Mouse (Mus musculus) midbrain, embryonic 16.5 days (tissue): ENCODE results near the gene Paxip1. TPM values are rescaled to one million over a fixed set of nuclear protein-coding genes. Genes with fewer than 3 reads are reported as not detected.

Experiments
- ATAC-seq: fragments of 200-750 bp; cut with Nextera tagmentation; 2 replicates; pipeline ENCODE4 v1.8.0; 2017; ENCODE audit warnings: moderate TSS enrichment
- H3K27ac ChIP-seq: fragments of 300-500 bp; sonication (generic); 2 replicates; pipeline ENCODE4 v1.5.1; 2014; ENCODE audit warnings: mild to moderate bottlenecking, low read length, mixed read lengths
- H3K27me3 ChIP-seq: fragments of 300-500 bp; sonication (generic); 2 replicates; pipeline ENCODE4 v1.6.1; 2014; ENCODE audit warnings: low read depth, low read length, mixed read lengths; ENCODE audit not compliant: control insufficient read depth, insufficient read depth
- H3K36me3 ChIP-seq: fragments of 300-500 bp; sonication (generic); 2 replicates; pipeline ENCODE4 v1.6.1; 2014; ENCODE audit warnings: mild to moderate bottlenecking, low read length, moderate library complexity, mixed read lengths; ENCODE audit not compliant: control insufficient read depth, insufficient read depth
- H3K4me1 ChIP-seq: fragments of 300-500 bp; sonication (generic); 2 replicates; pipeline ENCODE4 v1.6.1; 2014; ENCODE audit warnings: mild to moderate bottlenecking, low read length, mixed read lengths; ENCODE audit not compliant: control insufficient read depth, insufficient read depth
- H3K4me2 ChIP-seq: fragments of 300-500 bp; sonication (generic); 2 replicates; pipeline ENCODE4 v1.6.1; 2014; ENCODE audit warnings: mild to moderate bottlenecking, low read length, mixed read lengths
- H3K4me3 ChIP-seq: fragments of 300-500 bp; sonication (generic); 2 replicates; pipeline ENCODE4 v1.5.1; 2014; ENCODE audit warnings: low read depth, mild to moderate bottlenecking, low read length, moderate library complexity, mixed read lengths
- H3K9ac ChIP-seq: fragments of 300-500 bp; sonication (generic); 2 replicates; pipeline ENCODE4 v1.6.1; 2014; ENCODE audit warnings: low read depth, low read length, mixed read lengths
- H3K9me3 ChIP-seq: fragments of 300-500 bp; sonication (generic); replicated peaks from 2 replicates; pipeline ENCODE4 v1.6.1; 2014; ENCODE audit warnings: mild to moderate bottlenecking, low read length, mixed read lengths; ENCODE audit not compliant: control insufficient read depth, poor library complexity, severe bottlenecking
- WGBS: fragments of 180-500 bp; shearing (Covaris S2); extraction: QIAGEN DNeasy Blood & Tissue Kit; methylation state at CpG from one replicate; pipeline ENCODE4 v1.1.7; 2014; 5-methylcytosine and 5-hydroxymethylcytosine counted together
- polyA plus RNA-seq: library from polyadenylated mRNA; unstranded; fragments of >200 nt; fragmentation: Nextera tagmentation; extraction: Ambion mirVana; gene quantifications from 2 replicates; pipeline ENCODE4 v1.2.1, GENCODE M21; 2015

The Paxip1 gene
- polyA plus RNA-seq, 1 experiment from 2014 or later: 28.7 TPM

DNA sequence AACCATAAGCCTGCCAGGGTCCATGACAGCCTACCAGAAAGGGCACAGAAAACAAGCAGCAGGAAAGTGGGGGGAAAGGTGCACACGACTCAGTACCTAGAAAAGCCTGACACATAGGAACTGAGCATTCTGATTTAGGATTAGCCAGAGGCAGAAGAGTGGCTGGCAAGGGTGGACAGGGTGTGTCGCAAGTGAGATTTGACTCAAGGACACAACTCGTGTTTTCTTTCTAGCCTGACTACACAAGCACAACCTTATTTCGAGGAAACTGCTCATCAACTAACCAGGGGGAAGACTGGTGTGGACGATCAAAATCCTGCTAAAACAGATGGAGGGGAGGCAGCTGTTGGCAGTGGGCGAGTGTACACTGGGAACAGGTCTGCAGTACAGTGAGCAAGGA, 52.3 kb downstream of the Paxip1 start:
- Histone ChIP-seq H3K4me1 (no peaks in the 10 kb centered on the region), H3K4me3 (no peak overlapping the region), H3K36me3 (peaks cover 10% of the 10 kb centered on the region), H3K9ac (no peak overlapping the region), H3K4me2 (no peak overlapping the region), H3K27ac (no peak overlapping the region), H3K9me3 (no peaks in the 10 kb centered on the region; the same call in 1 of the 2 replicates), H3K27me3 (no peaks in the 10 kb centered on the region)
- ATAC-seq: no peak
- WGBS: 89% methylated on average over 6 of the region's 6 CpGs

DNA sequence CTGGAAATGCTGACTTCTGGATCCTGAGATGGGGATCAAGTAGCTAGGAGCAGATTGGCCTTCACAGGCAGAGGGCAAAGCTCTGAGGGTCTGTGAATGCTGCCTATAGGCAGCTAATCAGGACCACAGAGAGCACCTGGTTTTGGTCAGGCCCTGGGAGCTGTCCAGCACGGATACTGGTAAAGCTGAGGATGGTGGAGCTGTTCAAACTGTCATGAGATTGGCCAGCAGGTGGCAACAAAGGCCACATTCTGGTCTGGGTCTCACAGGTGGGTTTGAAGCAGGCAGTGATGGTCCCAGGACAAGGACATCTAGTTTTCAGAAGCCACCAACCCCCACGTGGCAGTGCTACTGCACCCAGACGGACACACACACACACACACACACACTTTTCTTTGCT, 54.3 kb downstream of the Paxip1 start:
- no peaks in the 10 kb centered on the region; the same call in 1 of the 2 replicates for H3K36me3 ChIP-seq
- H3K4me2 ChIP-seq: no peak overlapping the region
- no peaks in the 10 kb centered on the region; the same call in 1 of the 2 replicates for H3K9me3 ChIP-seq
- no peak overlapping the region for H3K27ac ChIP-seq
- ATAC-seq: peak; percentile 43; the same call in 1 of the 2 replicates
- H3K4me1 ChIP-seq: peaks cover 4% of the 10 kb centered on the region
- 16% methylated on average over 3 of the region's 3 CpGs for WGBS
- no peaks in the 10 kb centered on the region for H3K27me3 ChIP-seq
- no peak overlapping the region for H3K9ac ChIP-seq
- H3K4me3 ChIP-seq: no peak overlapping the region

DNA sequence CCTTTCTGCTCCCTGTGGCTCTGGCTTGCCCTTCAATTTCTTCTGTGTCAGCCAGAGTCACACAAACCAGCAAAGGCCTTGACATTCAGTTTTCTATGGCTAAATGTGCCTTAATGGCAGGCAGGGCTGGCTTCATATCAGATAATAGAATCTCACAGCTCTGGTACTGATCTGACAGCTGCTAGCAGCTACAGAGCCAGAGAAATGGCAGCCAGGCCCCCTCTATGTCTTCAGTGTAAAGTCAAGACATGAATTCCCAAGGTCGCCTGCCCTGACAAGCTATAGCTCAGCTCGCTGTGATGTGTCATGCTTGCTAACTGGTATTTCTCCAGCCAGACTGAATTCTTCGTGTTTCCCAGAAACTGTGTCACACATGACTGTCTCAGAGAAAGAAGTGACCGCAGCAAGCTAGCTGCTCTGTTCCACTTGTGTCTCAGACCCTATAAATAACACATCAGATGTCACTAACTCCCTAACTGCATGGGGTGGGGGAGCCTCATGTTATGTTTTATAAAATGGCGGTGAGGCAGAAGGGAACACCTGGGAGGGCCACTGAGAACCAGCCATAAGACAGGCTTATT, 59.1 kb downstream of the Paxip1 start:
- H3K27me3 ChIP-seq: no peaks in the 10 kb centered on the region
- H3K36me3 ChIP-seq: peaks cover 4% of the 10 kb centered on the region; the same call in 1 of the 2 replicates
- no peak overlapping the region for H3K9ac ChIP-seq
- H3K4me1 ChIP-seq: peaks cover 4% of the 10 kb centered on the region
- no peak overlapping the region for H3K4me2 ChIP-seq
- no peak overlapping the region for H3K4me3 ChIP-seq
- peak overlapping the region; percentile 40 for H3K27ac ChIP-seq
- H3K9me3 ChIP-seq: no peaks in the 10 kb centered on the region; the same call in 1 of the 2 replicates
- peak; percentile 34; the same call in 1 of the 2 replicates for ATAC-seq
- 61% methylated on average over 5 of the region's 5 CpGs for WGBS

DNA sequence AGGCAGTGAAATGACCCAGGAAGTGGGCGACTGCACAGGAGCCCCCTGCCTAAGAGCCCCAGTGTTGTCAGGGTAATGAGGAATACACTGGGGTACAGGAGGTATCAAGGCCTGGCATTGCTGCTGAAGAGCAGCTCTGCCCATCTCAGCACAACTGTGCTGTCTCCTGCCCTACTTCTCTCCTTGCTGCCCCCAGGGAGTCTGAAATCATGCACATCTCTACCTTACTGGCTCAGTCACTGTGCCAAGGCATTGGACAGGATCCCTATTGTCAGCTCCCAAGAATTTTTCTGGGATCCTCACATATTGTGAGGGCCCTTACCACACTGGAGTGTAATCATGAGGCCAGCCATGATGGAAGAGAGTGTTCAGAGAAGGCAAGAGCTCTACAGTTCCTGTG, 60.1 kb downstream of the Paxip1 start:
- no peak for ATAC-seq
- no peak overlapping the region for H3K4me2 ChIP-seq
- peaks cover 4% of the 10 kb centered on the region for H3K4me1 ChIP-seq
- H3K9ac ChIP-seq: no peak overlapping the region
- 86% methylated on average over 1 of the region's 1 CpGs for WGBS
- peaks cover 10% of the 10 kb centered on the region for H3K36me3 ChIP-seq
- H3K27ac ChIP-seq: no peak overlapping the region
- H3K4me3 ChIP-seq: no peak overlapping the region
- H3K9me3 ChIP-seq: no peaks in the 10 kb centered on the region; the same call in 1 of the 2 replicates
- no peaks in the 10 kb centered on the region for H3K27me3 ChIP-seq

DNA sequence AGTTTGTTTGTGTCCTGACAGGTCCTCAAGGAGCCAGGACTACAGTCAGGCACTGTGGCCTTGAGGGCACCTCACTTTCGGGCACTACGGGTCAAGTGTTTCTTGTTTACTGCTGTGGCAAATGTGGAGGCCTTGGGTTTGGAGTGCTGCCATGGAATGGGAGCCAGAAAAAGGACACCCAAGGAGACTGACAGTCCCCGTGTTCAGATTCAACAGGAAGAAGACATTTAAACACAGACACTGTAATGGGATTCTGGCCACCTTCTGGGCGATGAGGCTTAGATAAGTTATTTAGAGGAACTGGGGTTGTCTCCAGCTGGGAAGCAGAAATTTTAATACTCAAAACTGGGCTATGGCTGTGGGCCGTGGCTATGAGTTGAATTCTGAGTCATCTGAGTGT, 60.8 kb downstream of the Paxip1 start:
- Histone ChIP-seq H3K4me3 (no peak overlapping the region), H3K9ac (no peak overlapping the region), H3K36me3 (peaks cover 18% of the 10 kb centered on the region), H3K27ac (no peak overlapping the region), H3K4me2 (no peak overlapping the region), H3K4me1 (peaks cover 4% of the 10 kb centered on the region), H3K27me3 (no peaks in the 10 kb centered on the region), H3K9me3 (no peaks in the 10 kb centered on the region; the same call in 1 of the 2 replicates)
- ATAC-seq: no peak
- WGBS: 71% methylated on average over 5 of the region's 5 CpGs

DNA sequence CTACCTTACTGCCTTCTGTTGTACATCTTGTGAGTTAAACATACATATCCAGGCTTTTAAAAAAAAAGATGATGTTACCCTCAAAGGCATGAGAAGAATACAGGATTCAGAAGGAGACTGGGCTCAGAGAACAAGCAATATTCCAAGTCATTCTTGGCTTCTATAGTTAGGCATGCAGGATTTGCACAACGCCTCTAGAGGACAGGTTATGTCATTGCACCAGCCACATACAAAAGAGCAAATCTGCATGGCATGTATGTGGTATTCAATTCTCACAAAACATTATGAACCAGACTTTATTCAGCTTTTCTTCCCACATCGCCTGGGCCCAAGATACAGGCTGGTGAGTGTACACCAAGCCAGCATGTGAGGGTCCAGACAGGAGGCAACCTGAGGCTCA, 67.0 kb downstream of the Paxip1 start:
- Histone ChIP-seq H3K27me3 (no peaks in the 10 kb centered on the region), H3K27ac (no peak overlapping the region), H3K4me3 (no peak overlapping the region), H3K9me3 (no peaks in the 10 kb centered on the region), H3K9ac (no peak overlapping the region), H3K36me3 (peaks cover 22% of the 10 kb centered on the region), H3K4me1 (no peaks in the 10 kb centered on the region), H3K4me2 (no peak overlapping the region)
- 42% methylated on average over 2 of the region's 2 CpGs for WGBS
- no peak for ATAC-seq

DNA sequence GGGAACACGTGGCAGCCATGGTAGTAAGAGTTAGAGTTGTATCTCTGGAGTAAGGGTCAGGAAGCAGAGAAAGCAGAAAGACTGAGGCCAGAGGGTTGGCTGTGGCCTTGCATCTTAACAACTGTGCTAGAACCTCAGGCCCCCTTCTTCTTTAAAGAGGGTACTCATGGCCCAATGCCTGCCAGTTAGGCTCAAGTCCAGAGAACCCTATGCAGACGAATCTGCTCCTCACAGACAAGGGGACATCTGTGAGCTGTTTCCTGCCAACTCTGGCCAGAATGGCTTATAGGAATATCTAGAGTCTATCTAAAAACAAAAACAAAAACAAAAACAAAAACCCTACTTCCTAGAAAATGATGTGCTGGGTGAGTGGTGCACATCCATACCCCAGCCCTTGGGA, 72.2 kb downstream of the Paxip1 start:
- Histone ChIP-seq H3K4me1 (no peaks in the 10 kb centered on the region), H3K9ac (no peak overlapping the region), H3K9me3 (no peaks in the 10 kb centered on the region), H3K27ac (no peak overlapping the region), H3K4me3 (no peak overlapping the region), H3K36me3 (peaks cover 7% of the 10 kb centered on the region), H3K27me3 (no peaks in the 10 kb centered on the region), H3K4me2 (no peak overlapping the region)
- ATAC-seq: no peak
- WGBS: 74% methylated on average over 2 of the region's 2 CpGs

DNA sequence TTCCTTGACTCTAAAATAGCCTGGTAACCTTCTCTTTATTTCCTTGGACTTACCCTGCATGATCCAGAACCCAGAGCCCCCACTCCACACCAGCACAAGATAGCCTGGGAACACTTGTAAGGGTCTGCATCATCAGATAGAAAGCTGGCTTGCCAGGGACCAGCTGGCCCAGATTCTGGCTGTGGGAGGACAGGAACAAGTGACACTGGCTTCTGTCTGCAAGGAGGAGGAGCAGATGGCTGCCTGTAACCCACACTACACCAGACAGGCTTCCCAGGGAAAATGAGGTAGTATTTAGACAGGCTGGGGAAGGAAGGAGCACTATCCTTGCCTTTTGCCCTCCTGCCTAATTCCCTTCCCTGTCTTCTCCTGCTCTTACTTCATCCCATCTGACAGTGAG, 74.2 kb downstream of the Paxip1 start:
- H3K36me3 ChIP-seq: peaks cover 9% of the 10 kb centered on the region
- H3K27ac ChIP-seq: no peak overlapping the region
- H3K9ac ChIP-seq: no peak overlapping the region
- no peaks in the 10 kb centered on the region for H3K27me3 ChIP-seq
- H3K4me3 ChIP-seq: no peak overlapping the region
- H3K9me3 ChIP-seq: no peaks in the 10 kb centered on the region
- H3K4me2 ChIP-seq: no peak overlapping the region
- no peaks in the 10 kb centered on the region for H3K4me1 ChIP-seq
- no peak for ATAC-seq

DNA sequence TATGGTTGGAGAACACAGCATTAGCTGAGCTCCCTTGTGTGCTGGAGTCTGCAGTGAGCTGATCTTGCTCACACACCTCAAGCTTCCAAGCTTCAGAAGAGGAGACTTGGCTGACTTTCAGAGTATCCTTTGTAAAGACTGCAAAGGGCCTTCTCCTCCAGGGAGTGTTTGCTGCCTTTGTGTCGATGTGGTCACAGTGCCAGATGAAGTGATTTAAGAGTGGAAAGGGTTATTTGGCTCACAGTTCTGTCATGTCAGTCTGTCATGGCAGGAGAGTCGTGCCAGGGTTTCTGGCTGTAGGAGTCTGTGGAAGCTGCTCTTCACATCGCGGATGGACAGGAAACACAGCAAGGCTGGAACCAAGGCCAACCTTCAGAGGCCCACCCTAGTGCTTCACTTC, 75.5 kb downstream of the Paxip1 start:
- Histone ChIP-seq H3K9ac (no peak overlapping the region), H3K4me2 (no peak overlapping the region), H3K4me3 (no peak overlapping the region), H3K9me3 (no peaks in the 10 kb centered on the region), H3K4me1 (no peaks in the 10 kb centered on the region; the same call in 1 of the 2 replicates), H3K36me3 (peaks cover 9% of the 10 kb centered on the region), H3K27me3 (no peaks in the 10 kb centered on the region), H3K27ac (no peak overlapping the region)
- ATAC-seq: no peak
- WGBS: 88% methylated on average over 4 of the region's 4 CpGs
